15 mouse cellular contexts compared by ENCODE assay signal in genomic region chr4:84092509-84092908, GRCm38 (mm10).
DNase-seq lines count a peak whose midpoint lies in the region; ATAC-seq and TF ChIP-seq lines count a peak whose summit lies in the region.
"Had no signal": no experiment of that assay in that cellular context is flagged by ENCODE, and none has a peak within 500 bp of the region (broad histone marks: within the 10 kb centered on the region; RNA-seq: fewer than 3 reads in every experiment).

No protein-coding gene starts in this region.

- H3K4me1 ChIP-seq in heart, embryonic 13.5 days: peaks cover 18% of the 10 kb centered on the region
- H3K4me1 ChIP-seq in neural tube, embryonic 12.5 days: no peaks in the 10 kb centered on the region
- no peaks in the 10 kb centered on the region for H3K4me1 ChIP-seq in midbrain, postnatal 0 days (ENCODE audit: insufficient read depth, low read length)

- H3K36me3 ChIP-seq in heart, embryonic 13.5 days: no peaks in the 10 kb centered on the region
- H3K36me3 ChIP-seq in neural tube, embryonic 12.5 days: no peaks in the 10 kb centered on the region
- H3K36me3 ChIP-seq in midbrain, postnatal 0 days (ENCODE audit: insufficient read depth, low read length): no peaks in the 10 kb centered on the region
- H3K36me3 ChIP-seq: embryonic facial prominence, embryonic 13.5 days had no signal

- no peak overlapping the region for H3K27ac ChIP-seq in heart, embryonic 13.5 days (replicated peaks)
- no peak overlapping the region for H3K27ac ChIP-seq in neural tube, embryonic 12.5 days
- no peak overlapping the region; the same call in 1 of the 2 replicates for H3K27ac ChIP-seq in midbrain, postnatal 0 days (ENCODE audit: low read depth, low read length)
- H3K27ac ChIP-seq: embryonic facial prominence, embryonic 13.5 days; macrophage had no signal

- TF ChIP-seq CTCF in midbrain, postnatal 0 days (IDR thresholded peaks at IDR 0.05): 0 out of 2 replicates have a peak, but pooled peaks have one; percentile 14

- no peak for ATAC-seq in heart, embryonic 13.5 days (ENCODE audit: extremely low read depth, insufficient number of reproducible peaks, low FRiP score, low TSS enrichment)
- ATAC-seq in neural tube, embryonic 12.5 days (ENCODE audit: low FRiP score, low read depth): 0 out of 2 replicates have a peak, but pooled peaks have one; percentile 7
- ATAC-seq in midbrain, postnatal 0 days (ENCODE audit: low FRiP score): 0 out of 2 replicates have a peak, but pooled peaks have one; percentile 49
- no peak for ATAC-seq in megakaryocyte-erythroid progenitor cell, adult 5-6 weeks (replicated peaks; ENCODE audit: low FRiP score, low TSS enrichment, poor library complexity, severe bottlenecking)

- no peaks in the 10 kb centered on the region for H3K9me3 ChIP-seq in heart, embryonic 13.5 days
- no peaks in the 10 kb centered on the region for H3K9me3 ChIP-seq in neural tube, embryonic 12.5 days
- H3K9me3 ChIP-seq in midbrain, postnatal 0 days (ENCODE audit: low read length): no peaks in the 10 kb centered on the region
- H3K9me3 ChIP-seq: embryonic facial prominence, embryonic 13.5 days had no signal

- no peak overlapping the region for H3K9ac ChIP-seq in heart, embryonic 13.5 days
- no peak overlapping the region for H3K9ac ChIP-seq in neural tube, embryonic 12.5 days
- H3K9ac ChIP-seq in midbrain, postnatal 0 days (replicated peaks; ENCODE audit: low read length, poor library complexity, severe bottlenecking): no peak overlapping the region
- H3K9ac ChIP-seq: embryonic facial prominence, embryonic 13.5 days had no signal

- peaks cover 4% of the 10 kb centered on the region; the same call in 1 of the 2 replicates for H3K27me3 ChIP-seq in heart, embryonic 13.5 days (replicated peaks)
- H3K27me3 ChIP-seq in neural tube, embryonic 12.5 days (replicated peaks): no peaks in the 10 kb centered on the region
- no peaks in the 10 kb centered on the region for H3K27me3 ChIP-seq in midbrain, postnatal 0 days (ENCODE audit: insufficient read depth, low read length)
- H3K27me3 ChIP-seq: embryonic facial prominence, embryonic 13.5 days had no signal

- peak; percentile 43 to 56 for DNase-seq in cerebellum, postnatal 10 days
- no peak for DNase-seq in cerebellum, adult 9-11 months
- no peak for DNase-seq in heart, adult 18-20 months
- DNase-seq in neural tube, embryonic 10.5 days (ENCODE audit: extremely low spot score, low spot score): no peak
- DNase-seq in midbrain, postnatal 0 days (ENCODE audit: low spot score): no peak
- DNase-seq: adrenal gland, postnatal 14 days; kidney, postnatal 14 days; liver; lung, adult 18-20 months; thymus, postnatal 36 days had no signal

- peak overlapping the region; percentile 35 for H3K4me2 ChIP-seq in heart, embryonic 13.5 days
- no peak overlapping the region for H3K4me2 ChIP-seq in neural tube, embryonic 12.5 days (replicated peaks)
- no peak overlapping the region for H3K4me2 ChIP-seq in midbrain, postnatal 0 days (ENCODE audit: low read depth, low read length, poor library complexity, severe bottlenecking)
- H3K4me2 ChIP-seq: embryonic facial prominence, embryonic 13.5 days had no signal

- 47% methylated on average over 9 of the region's 9 CpGs for WGBS in heart, embryonic 13.5 days
- 59% methylated on average over 9 of the region's 9 CpGs for WGBS in neural tube, embryonic 12.5 days
- 47% methylated on average over 9 of the region's 9 CpGs for WGBS in midbrain, postnatal 0 days

- H3K4me3 ChIP-seq in heart, embryonic 13.5 days: no peak overlapping the region
- H3K4me3 ChIP-seq in neural tube, embryonic 12.5 days: no peak overlapping the region
- no peak overlapping the region for H3K4me3 ChIP-seq in midbrain, postnatal 0 days (ENCODE audit: low read depth, low read length)
- H3K4me3 ChIP-seq: embryonic facial prominence, embryonic 13.5 days had no signal

Comparison
In these comparisons a context has a peak if more than half of its experiments do, and no peak if none do; other contexts are left out.
1. DNase-seq: peak in cerebellum, postnatal 10 days (2 of 2); none in cerebellum, adult 9-11 months (single experiment), heart, adult 18-20 months (0 of 2), neural tube, embryonic 10.5 days (single experiment) and midbrain, postnatal 0 days (single experiment).
2. ATAC-seq: peak in neural tube, embryonic 12.5 days (single experiment) and midbrain, postnatal 0 days (single experiment); none in heart, embryonic 13.5 days (single experiment) and megakaryocyte-erythroid progenitor cell, adult 5-6 weeks (single experiment).